Mouse (Mus musculus) heart, postnatal 25 days (tissue): ENCODE data around the gene Dock11. TPM values are rescaled to one million over a fixed set of nuclear protein-coding genes. Genes with fewer than 3 reads are reported as not detected.

Experiments
- DNase-seq: peaks from one replicate; pipeline ENCODE4 v3.0.0; 2022; ENCODE audit warnings: low spot score
- intact Hi-C: fragments of 180-260 bp; cut with DNase I; formaldehyde crosslinking; loops from one replicate; pipeline ENCODE4 v1.15.1; 2025
- total RNA-seq, 2 experiments: library from RNA; stranded (reverse); gene quantifications; 2 replicates each; pipeline ENCODE4 v1.2.3; 2021

The Dock11 gene
- total RNA-seq, 2 experiments from 2014 or later, result 4.4 to 4.7 TPM

DNA sequence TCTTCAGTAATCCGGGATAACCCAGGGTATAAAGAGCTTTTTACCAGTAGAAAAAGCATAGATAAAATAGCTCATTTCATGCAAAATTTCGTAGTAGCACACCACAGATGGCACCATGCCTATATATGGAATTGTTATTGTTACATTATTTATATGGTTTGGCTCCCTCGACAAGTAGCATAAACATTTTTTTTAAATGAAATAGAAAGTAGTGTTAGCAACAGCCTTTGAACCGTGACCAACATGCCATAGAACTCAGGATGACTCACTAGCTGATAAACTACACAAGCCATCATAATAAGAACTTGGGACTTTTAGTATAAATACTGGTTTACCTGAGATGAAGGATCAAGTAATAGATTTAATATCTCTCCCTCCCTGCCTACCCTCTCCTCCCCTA lies 188.5 kb downstream of the Dock11 start:
- DNase-seq, result no peak
- intact Hi-C loops, result no loop called here

DNA sequence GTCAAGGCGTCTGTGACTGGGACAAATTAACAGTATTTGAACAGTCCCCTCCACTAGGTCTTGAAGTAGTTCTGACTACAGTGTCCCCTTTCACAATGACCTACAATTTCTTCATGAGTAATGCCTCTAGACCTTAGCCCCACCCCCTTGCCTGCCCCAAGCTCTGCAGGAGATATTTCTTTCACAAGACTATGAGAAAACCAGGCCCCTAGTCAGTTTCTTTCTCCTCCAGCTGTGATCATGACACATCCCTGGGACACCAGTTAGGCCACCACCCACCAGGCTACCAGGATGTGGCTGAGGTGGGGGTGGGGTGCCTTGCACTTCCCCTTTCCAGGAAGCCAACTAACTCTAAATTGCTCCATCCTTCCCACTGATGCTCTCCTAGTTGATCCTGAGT lies 194.3 kb downstream of the Dock11 start:
- intact Hi-C loops, result no loop called here
- peak; percentile 5 for DNase-seq

DNA sequence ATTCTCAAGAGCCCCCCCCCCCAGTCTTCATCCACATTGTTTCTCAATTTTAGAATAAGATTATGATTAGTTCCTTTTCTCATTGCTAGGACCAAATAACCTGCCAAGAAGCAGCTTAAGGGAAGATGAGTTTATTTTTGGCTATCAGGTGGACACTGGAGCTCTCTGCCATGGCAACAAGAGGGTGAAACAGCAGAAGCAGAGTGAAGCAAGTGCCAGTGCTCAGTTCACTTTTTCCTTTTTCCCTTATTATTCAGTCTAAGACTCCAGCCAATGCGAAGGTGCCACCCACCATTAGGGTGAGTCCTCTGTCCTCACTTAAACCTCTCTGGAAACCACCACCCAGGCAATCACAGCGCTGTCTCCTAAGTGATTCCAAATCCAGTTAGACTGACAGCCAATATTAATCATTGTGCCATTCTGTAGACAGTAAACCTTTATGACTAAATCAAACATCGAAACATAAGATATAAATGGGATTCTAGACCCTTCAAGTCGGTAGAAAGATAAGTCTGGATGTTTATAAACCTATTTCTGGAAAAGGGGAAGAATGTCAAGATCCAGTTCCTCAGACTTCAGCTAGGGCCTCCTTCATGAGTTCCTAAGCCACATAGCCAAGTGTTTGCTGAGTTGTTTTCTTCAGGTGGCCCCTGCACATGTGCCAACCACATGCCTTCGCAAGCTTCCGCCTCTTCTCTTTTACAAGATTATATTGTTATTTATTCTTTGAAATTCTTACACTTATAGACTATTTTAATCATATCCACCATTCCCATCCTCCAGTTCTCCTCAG lies 200.0 kb downstream of the Dock11 start:
- no peak for DNase-seq
- intact Hi-C loops, result no loop called here

DNA sequence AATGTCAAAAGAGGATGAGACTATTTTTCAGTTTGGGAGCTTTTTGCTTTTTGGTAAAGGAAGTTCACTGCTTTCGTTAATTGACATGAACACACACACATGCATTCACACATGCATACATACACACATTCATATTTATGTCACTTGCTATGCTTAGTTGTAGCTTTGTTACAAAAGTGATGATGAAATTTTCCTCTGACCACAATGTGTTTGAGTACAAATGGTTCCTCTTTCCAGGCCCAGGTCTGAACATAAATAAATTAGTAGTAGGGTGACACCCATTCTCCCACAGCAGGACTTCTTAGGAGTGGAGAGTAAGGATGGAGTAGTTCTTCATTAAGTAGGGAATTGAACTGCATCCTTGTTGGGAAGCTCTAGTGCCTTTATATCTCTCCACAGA lies 212.3 kb downstream of the Dock11 start:
- intact Hi-C loops, result no loop called here
- no peak for DNase-seq

DNA sequence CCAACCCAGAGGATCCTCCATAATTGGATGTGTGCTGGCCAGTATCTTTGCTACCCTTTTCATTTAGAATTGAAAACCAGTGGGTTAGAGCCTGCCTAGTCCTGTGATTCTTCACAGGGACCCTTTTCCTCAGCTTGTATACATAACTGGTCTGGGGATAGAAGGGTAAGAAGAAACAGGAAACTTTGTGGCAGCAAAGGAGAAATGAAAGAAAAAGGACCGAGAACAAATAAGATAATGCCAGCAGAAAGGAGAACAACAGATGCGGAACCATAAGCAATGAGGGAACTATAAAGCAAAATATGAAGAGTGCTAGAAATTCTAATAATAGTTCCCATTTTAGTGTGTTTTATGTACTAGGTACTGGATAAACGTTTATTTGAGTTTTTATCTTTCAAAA lies 212.7 kb downstream of the Dock11 start:
- intact Hi-C loops, result no loop called here
- no peak for DNase-seq

DNA sequence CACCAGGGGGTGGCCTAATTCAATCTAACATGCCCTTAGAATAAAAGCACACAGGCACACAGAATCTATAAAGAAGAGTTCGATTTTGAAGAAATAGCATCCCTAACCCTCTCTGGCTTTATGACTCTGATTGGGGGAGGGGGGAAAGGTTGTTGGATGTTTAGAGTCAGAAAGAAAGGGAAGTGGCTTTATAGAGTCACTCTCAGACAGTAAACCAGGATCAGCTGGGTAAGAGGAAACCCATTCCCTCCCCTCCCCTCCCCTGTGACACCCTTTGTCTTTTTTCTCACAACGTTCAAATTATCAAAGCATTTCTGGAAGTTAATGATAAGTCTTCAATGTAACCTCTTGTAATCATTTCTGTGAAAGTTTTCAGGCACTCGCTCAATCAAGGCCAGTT lies 220.0 kb downstream of the Dock11 start:
- intact Hi-C loops, result no loop called here

DNA sequence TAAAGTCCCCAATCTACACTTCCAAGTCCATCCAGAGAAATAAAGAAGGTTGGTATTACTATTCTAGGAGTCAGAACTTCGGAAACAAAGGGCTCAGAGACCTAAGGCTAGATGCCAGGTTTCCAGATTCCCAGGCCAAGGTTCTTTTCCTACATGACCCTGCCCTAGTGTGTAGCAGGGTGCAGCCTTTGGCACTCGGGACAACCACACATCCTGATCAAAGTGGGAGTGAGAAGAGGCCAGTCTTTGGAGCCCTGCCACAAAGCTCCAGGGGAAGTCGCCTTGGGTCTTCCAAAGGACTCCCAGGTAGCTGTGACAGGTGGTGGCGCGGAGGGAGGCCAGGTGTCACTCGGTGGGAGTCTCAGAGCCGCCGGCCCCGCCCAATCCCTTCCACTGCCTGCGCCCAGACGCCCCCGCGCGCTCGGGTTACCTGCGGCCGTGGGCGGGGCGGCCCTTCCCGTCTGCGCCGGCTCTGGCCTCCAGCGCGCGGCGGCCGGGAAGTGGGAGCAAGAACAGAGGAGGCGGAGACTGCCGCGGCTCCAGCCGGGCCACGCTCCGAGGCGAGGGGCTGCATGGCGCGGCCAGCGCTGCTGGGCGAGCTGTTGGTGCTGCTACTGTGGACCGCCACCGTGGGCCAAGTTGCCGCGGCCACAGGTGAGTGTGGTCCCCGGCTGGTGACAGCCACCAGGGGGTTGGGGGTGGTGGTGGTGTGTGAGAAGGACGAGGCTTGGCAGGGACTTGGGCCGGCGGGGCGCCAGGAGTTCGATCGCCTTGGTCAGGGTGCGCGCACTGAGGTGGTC lies 223.2 kb downstream of the Dock11 start, which contains the start of gene Il13ra1:
Gene Il13ra1, plus strand, starts transcription at position 489 of the 800 bp plus-strand sequence.
- intact Hi-C loops, result loop anchor here (5.0 kb wide), 1 partner anchor 70 kb away; no protein-coding TSS in a partner anchor
- DNase-seq, result peak; percentile 17

More for the DNA sequence above, 220.0 kb downstream of the Dock11 start:
- no peak for DNase-seq

DNA sequence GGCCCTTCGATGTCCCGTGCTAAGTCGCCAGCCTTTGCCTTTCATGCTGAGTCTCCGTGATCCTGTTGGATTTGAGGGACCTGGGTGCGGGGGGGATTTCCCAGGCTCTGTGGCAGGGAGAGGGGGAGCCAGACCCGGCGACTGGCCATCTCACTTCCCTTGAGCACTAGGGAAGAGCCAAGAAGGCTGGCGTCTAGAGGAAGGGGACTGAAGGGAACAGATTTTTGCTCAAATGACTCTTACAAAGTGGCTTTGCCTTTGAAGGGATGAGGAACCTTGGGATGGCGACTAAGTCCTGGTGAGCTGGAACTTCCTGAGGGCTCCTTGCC lies 223.8 kb downstream of the Dock11 start:
- intact Hi-C loops, result loop anchor here (5.0 kb wide), 1 partner anchor 70 kb away; no protein-coding TSS in a partner anchor
- no peak for DNase-seq

DNA sequence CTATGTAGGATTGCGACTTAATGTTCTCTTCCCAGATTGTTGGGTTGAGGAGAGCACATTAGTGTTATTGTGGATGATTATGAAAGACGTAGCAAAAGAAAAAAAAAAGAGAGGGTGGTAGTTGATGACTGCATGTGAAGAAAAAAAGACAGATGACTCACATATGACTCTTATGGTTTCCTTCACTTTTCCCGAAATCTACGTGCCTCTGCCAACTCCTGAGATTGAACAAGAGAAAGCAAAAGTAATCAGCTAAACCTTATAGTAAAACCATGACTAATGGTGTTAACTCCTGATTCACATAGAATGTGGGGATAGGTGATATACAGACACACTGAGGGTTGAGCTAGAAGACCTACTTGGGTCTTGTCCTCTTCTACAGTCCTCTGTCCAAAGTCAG lies 226.5 kb downstream of the Dock11 start:
- intact Hi-C loops, result no loop called here
- DNase-seq, result no peak

Other genes starting within 250 kb of the Dock11 start
- 10 to 100 TPM; 32.1 to 37.8 TPM for gene Il13ra1, start 223.3 kb downstream of the Dock11 start, total RNA-seq